Mouse (Mus musculus) hindbrain, postnatal 0 days (tissue): ENCODE data around the gene Cct8l1. TPM values are rescaled to one million over a fixed set of nuclear protein-coding genes. Genes with fewer than 3 reads are reported as not detected.
A peak's percentile ranks its signal among the peaks of the same experiment; 100 is the strongest.

Experiments used
- ATAC-seq: fragments of 200-750 bp; cut with Nextera tagmentation; 2 replicates; pipeline ENCODE4 v1.8.0; 2017; ENCODE audit warnings: mild to moderate bottlenecking, moderate TSS enrichment, moderate library complexity
- DNase-seq: peaks from one replicate; pipeline ENCODE4 v3.0.0-alpha.2; 2015; ENCODE audit warnings: low spot score
- H3K27ac ChIP-seq: fragments of 300-500 bp; sonication (generic); 2 replicates; pipeline ENCODE4 v1.5.1; 2014; ENCODE audit warnings: mild to moderate bottlenecking
- H3K27me3 ChIP-seq: fragments of 300-500 bp; sonication (generic); 2 replicates; pipeline ENCODE4 v1.6.1; 2014; ENCODE audit warnings: low read length, mixed read lengths; ENCODE audit not compliant: insufficient read depth
- H3K36me3 ChIP-seq: fragments of 300-500 bp; sonication (generic); 2 replicates; pipeline ENCODE4 v1.6.1; 2014; ENCODE audit warnings: low read length, mixed read lengths; ENCODE audit not compliant: insufficient read depth
- H3K4me1 ChIP-seq: fragments of 300-500 bp; sonication (generic); 2 replicates; pipeline ENCODE4 v1.6.1; 2014; ENCODE audit warnings: antibody characterized with exemption, low read length, mixed read lengths; ENCODE audit not compliant: insufficient read depth
- H3K4me2 ChIP-seq: fragments of 300-500 bp; sonication (generic); 2 replicates; pipeline ENCODE4 v1.6.1; 2014; ENCODE audit warnings: low read depth, mild to moderate bottlenecking, low read length, moderate library complexity, mixed read lengths
- H3K4me3 ChIP-seq: fragments of 300-500 bp; sonication (generic); 2 replicates; pipeline ENCODE4 v1.5.1; 2014; ENCODE audit warnings: low read length
- H3K9ac ChIP-seq: fragments of 300-500 bp; sonication (generic); replicated peaks from 2 replicates; pipeline ENCODE4 v1.6.1; 2014; ENCODE audit warnings: mild to moderate bottlenecking, low read length, moderate library complexity, mixed read lengths
- H3K9me3 ChIP-seq: fragments of 300-500 bp; sonication (generic); 2 replicates; pipeline ENCODE4 v1.6.1; 2016; ENCODE audit warnings: low read length, mixed read lengths
- CTCF ChIP-seq: IDR thresholded peaks from 2 replicates; pipeline ENCODE4 v1.5.1; 2016; ENCODE audit warnings: antibody characterized with exemption, control low read depth, low read depth
- WGBS: fragments of 180-500 bp; shearing (Covaris S2); extraction: QIAGEN DNeasy Blood & Tissue Kit; methylation state at CpG from one replicate; pipeline ENCODE4 v1.1.7; 2014; 5-methylcytosine and 5-hydroxymethylcytosine counted together
- polyA plus RNA-seq: library from polyadenylated mRNA; unstranded; fragments of >200 nt; fragmentation: Nextera tagmentation; extraction: Ambion mirVana; gene quantifications from 2 replicates; pipeline ENCODE4 v1.2.1, GENCODE M21; 2015
- total RNA-seq: library from RNA; depleted of rRNA; stranded (reverse); fragments of >200 nt; gene quantifications from 2 replicates; pipeline ENCODE4 v1.2.3, GENCODE M21; 2014

Gene Cct8l1
- total and polyA plus RNA-seq, 2 experiments from 2014 or later: not detected

- no peaks in the 10 kb centered on the region for H3K27me3 ChIP-seq
- ATAC-seq: no peak
- no peak overlapping the region for H3K4me3 ChIP-seq
- no peak for TF ChIP-seq CTCF
- no peak overlapping the region for H3K9ac ChIP-seq
- no peak overlapping the region for H3K27ac ChIP-seq
- no peak overlapping the region for H3K4me2 ChIP-seq
- no peaks in the 10 kb centered on the region for H3K4me1 ChIP-seq
- WGBS: 46% methylated on average over 6 of the region's 6 CpGs
- H3K9me3 ChIP-seq: no peaks in the 10 kb centered on the region
- DNase-seq: no peak
- H3K36me3 ChIP-seq: no peaks in the 10 kb centered on the region
These were observed 21.1 kb downstream of the Cct8l1 start for GRCm38 (mm10) chr5:25536921-25537409.

- Histone ChIP-seq H3K9me3 (no peaks in the 10 kb centered on the region), H3K36me3 (no peaks in the 10 kb centered on the region), H3K4me2 (no peak overlapping the region), H3K4me3 (no peak overlapping the region), H3K27me3 (no peaks in the 10 kb centered on the region), H3K9ac (no peak overlapping the region), H3K27ac (no peak overlapping the region), H3K4me1 (no peaks in the 10 kb centered on the region)
- ATAC-seq: no peak
- no peak for TF ChIP-seq CTCF
- no peak for DNase-seq
These were observed 24.5 kb downstream of the Cct8l1 start for GRCm38 (mm10) chr5:25540412-25540811.

- 92% methylated on average over 3 of the region's 3 CpGs for WGBS
- H3K27me3 ChIP-seq: no peaks in the 10 kb centered on the region
- ATAC-seq: no peak
- no peak overlapping the region for H3K4me2 ChIP-seq
- DNase-seq: no peak
- H3K4me3 ChIP-seq: no peak overlapping the region
- H3K9ac ChIP-seq: no peak overlapping the region
- H3K27ac ChIP-seq: no peak overlapping the region
- no peaks in the 10 kb centered on the region for H3K4me1 ChIP-seq
- H3K9me3 ChIP-seq: no peaks in the 10 kb centered on the region
- H3K36me3 ChIP-seq: no peaks in the 10 kb centered on the region
- TF ChIP-seq CTCF: no peak
These were observed 25.1 kb downstream of the Cct8l1 start for GRCm38 (mm10) chr5:25540921-25541320.

GRCm38 (mm10) chr5:25541661-25542060 is 25.8 kb downstream of the Cct8l1 start:
- Histone ChIP-seq H3K9me3 (no peaks in the 10 kb centered on the region), H3K27ac (no peak overlapping the region), H3K4me1 (no peaks in the 10 kb centered on the region), H3K36me3 (no peaks in the 10 kb centered on the region), H3K4me2 (no peak overlapping the region), H3K27me3 (no peaks in the 10 kb centered on the region), H3K4me3 (no peak overlapping the region), H3K9ac (no peak overlapping the region)
- TF ChIP-seq CTCF: no peak
- ATAC-seq: no peak
- DNase-seq: no peak
- WGBS: 60% methylated on average over 2 of the region's 2 CpGs

- no peak for ATAC-seq
- no peaks in the 10 kb centered on the region for H3K36me3 ChIP-seq
- DNase-seq: peak; percentile 34
- no peaks in the 10 kb centered on the region for H3K4me1 ChIP-seq
- no peaks in the 10 kb centered on the region for H3K9me3 ChIP-seq
- WGBS: 81% methylated on average over 3 of the region's 3 CpGs
- H3K9ac ChIP-seq: no peak overlapping the region
- H3K27ac ChIP-seq: no peak overlapping the region
- H3K4me3 ChIP-seq: no peak overlapping the region
- no peak overlapping the region for H3K4me2 ChIP-seq
- H3K27me3 ChIP-seq: no peaks in the 10 kb centered on the region
- TF ChIP-seq CTCF: no peak
These were observed 28.2 kb downstream of the Cct8l1 start for GRCm38 (mm10) chr5:25544061-25544460.

GRCm38 (mm10) chr5:25544566-25544965 is 28.7 kb downstream of the Cct8l1 start:
- Histone ChIP-seq H3K4me1 (no peaks in the 10 kb centered on the region), H3K4me3 (no peak overlapping the region), H3K27ac (no peak overlapping the region), H3K27me3 (no peaks in the 10 kb centered on the region), H3K9ac (no peak overlapping the region), H3K9me3 (no peaks in the 10 kb centered on the region), H3K4me2 (no peak overlapping the region), H3K36me3 (no peaks in the 10 kb centered on the region)
- DNase-seq: no peak
- 75% methylated on average over 5 of the region's 5 CpGs for WGBS
- ATAC-seq: no peak
- TF ChIP-seq CTCF: no peak

DNA sequence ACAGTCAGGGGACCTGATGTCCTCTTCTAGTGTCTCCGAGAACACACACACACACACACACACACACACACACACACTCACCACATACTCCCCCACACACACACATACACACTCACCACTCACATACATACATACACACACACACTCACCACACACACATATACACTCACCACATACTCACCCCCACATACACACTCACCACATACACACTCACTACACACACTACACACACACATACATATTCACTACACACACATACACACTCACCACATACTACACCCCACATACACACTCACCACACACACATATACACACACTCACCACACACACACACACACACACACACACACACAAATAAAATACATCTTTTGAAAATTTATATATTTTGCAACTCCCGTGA is 31.0 kb downstream of the Cct8l1 start:
- no peak for TF ChIP-seq CTCF
- WGBS: 90% methylated on average over 2 of the region's 2 CpGs
- no peak for ATAC-seq

More for the DNA sequence above, 31.0 kb downstream of the Cct8l1 start:
- no peak for DNase-seq
- Histone ChIP-seq H3K27me3 (no peaks in the 10 kb centered on the region), H3K36me3 (no peaks in the 10 kb centered on the region), H3K9me3 (no peaks in the 10 kb centered on the region), H3K4me3 (no peak overlapping the region), H3K4me2 (no peak overlapping the region), H3K4me1 (no peaks in the 10 kb centered on the region), H3K9ac (no peak overlapping the region), H3K27ac (no peak overlapping the region)
